Mouse (Mus musculus): ENCODE results near the gene Rcor1.

Gene Rcor1

GRCm38 (mm10) chr12:111071009-111071408 is 31.9 kb downstream of the Rcor1 start:
- no peak for DNase-seq

GRCm38 (mm10) chr12:111071477-111072152 is 32.5 kb downstream of the Rcor1 start:
- peak; percentile 45 to 54 for DNase-seq

GRCm38 (mm10) chr12:111076385-111076965 is 37.3 kb downstream of the Rcor1 start:
- DNase-seq, result no peak

- no peak for DNase-seq
These were observed 46.4 kb downstream of the Rcor1 start for GRCm38 (mm10) chr12:111085579-111085978.

- no peak for DNase-seq
These were observed 47.9 kb downstream of the Rcor1 start for GRCm38 (mm10) chr12:111087066-111087465.

- DNase-seq, result peak in 1 of 2 experiments; percentile 77
These were observed 49.0 kb downstream of the Rcor1 start for GRCm38 (mm10) chr12:111088186-111088585.

- DNase-seq, result no peak
These were observed 49.6 kb downstream of the Rcor1 start for GRCm38 (mm10) chr12:111088731-111089141.

- DNase-seq, result peak in 1 of 2 experiments; percentile 49
These were observed 50.0 kb downstream of the Rcor1 start for GRCm38 (mm10) chr12:111089145-111089544.

- DNase-seq, result no peak
These were observed 51.6 kb downstream of the Rcor1 start for GRCm38 (mm10) chr12:111090801-111091200.

GRCm38 (mm10) chr12:111091981-111092380 is 52.8 kb downstream of the Rcor1 start:
- no peak for DNase-seq

- DNase-seq, result no peak
These were observed 54.9 kb downstream of the Rcor1 start for GRCm38 (mm10) chr12:111094073-111094472.

- no peak for DNase-seq
These were observed 55.9 kb downstream of the Rcor1 start for GRCm38 (mm10) chr12:111095086-111095485.

- DNase-seq, result no peak
These were observed 57.1 kb downstream of the Rcor1 start for GRCm38 (mm10) chr12:111096249-111096648.

- DNase-seq, result no peak
These were observed 57.9 kb downstream of the Rcor1 start for GRCm38 (mm10) chr12:111097036-111097435.

GRCm38 (mm10) chr12:111111176-111111575 is 72.0 kb downstream of the Rcor1 start:
- DNase-seq, result no peak

GRCm38 (mm10) chr12:111114593-111114992 is 75.4 kb downstream of the Rcor1 start:
- DNase-seq, result no peak

GRCm38 (mm10) chr12:111119506-111120085 is 80.4 kb downstream of the Rcor1 start:
- no peak for DNase-seq

- DNase-seq, result no peak
These were observed 82.0 kb downstream of the Rcor1 start for GRCm38 (mm10) chr12:111120976-111121645.

GRCm38 (mm10) chr12:111122332-111122852 is 83.2 kb downstream of the Rcor1 start:
- DNase-seq, result peak in 1 of 2 experiments; percentile 17

- DNase-seq, result no peak
These were observed 85.6 kb downstream of the Rcor1 start for GRCm38 (mm10) chr12:111124601-111125260.

GRCm38 (mm10) chr12:111125666-111126065 is 86.5 kb downstream of the Rcor1 start:
- DNase-seq, result no peak

- DNase-seq, result no peak
These were observed 95.0 kb downstream of the Rcor1 start for GRCm38 (mm10) chr12:111134169-111134568.

All from lung, postnatal 4 days (tissue).